Mouse (Mus musculus) left cerebral cortex, adult 2 months (tissue): ENCODE data around the gene Pdia3. TPM values are rescaled to one million over a fixed set of nuclear protein-coding genes. Genes with fewer than 3 reads are reported as not detected.

Experiments
- DNase-seq, 2 experiments: peaks; one replicate each; pipeline ENCODE4 v3.0.0; 2021 to 2022; ENCODE audit warnings: low spot score in 2 of 2, mixed read lengths in 1 of 2; ENCODE audit errors: extremely low spot score in 1 of 2
- H3K27ac ChIP-seq: fragments of 200-600 bp; 2 replicates; pipeline ENCODE4 v1.8.1; 2022
- H3K4me3 ChIP-seq: fragments of 200-600 bp; 2 replicates; pipeline ENCODE4 v1.8.1; 2022
- CTCF ChIP-seq: fragments of 200-600 bp; IDR thresholded peaks from 2 replicates; pipeline ENCODE4 v1.8.1; 2022; ENCODE audit warnings: antibody characterized with exemption, mild to moderate bottlenecking, moderate library complexity
- intact Hi-C: fragments of 180-260 bp; cut with DNase I; formaldehyde crosslinking; loops from one replicate; pipeline ENCODE4 v1.15.1; 2025
- total RNA-seq, 2 experiments: library from RNA; stranded (reverse); gene quantifications; 2 replicates each; pipeline ENCODE4 v1.2.3; 2021

The Pdia3 gene
- total RNA-seq, 2 experiments from 2014 or later, result 170 to 202 TPM

GRCm38 (mm10) chr2:121415103-121415502 is 1.5 kb downstream of the Pdia3 start:
- Histone ChIP-seq H3K27ac (peak overlapping the region; percentile 98; the same call in 1 of the 2 replicates), H3K4me3 (peak overlapping the region; percentile 90)
- TF ChIP-seq CTCF, result no peak
- intact Hi-C loops, result no loop called here
- no peak for DNase-seq

GRCm38 (mm10) chr2:121415591-121415990 is 2.0 kb downstream of the Pdia3 start:
- intact Hi-C loops, result no loop called here
- TF ChIP-seq CTCF, result no peak
- Histone ChIP-seq H3K4me3 (peak overlapping the region; percentile 90), H3K27ac (peak overlapping the region; percentile 98; the same call in 1 of the 2 replicates)
- DNase-seq, result no peak

GRCm38 (mm10) chr2:121416356-121416755 is 2.8 kb downstream of the Pdia3 start:
- intact Hi-C loops, result no loop called here
- H3K4me3 ChIP-seq, result peak overlapping the region; percentile 90
- no peak overlapping the region for H3K27ac ChIP-seq
- no peak for TF ChIP-seq CTCF
- DNase-seq, result no peak

- Histone ChIP-seq H3K27ac (no peak overlapping the region), H3K4me3 (no peak overlapping the region)
- no peak for DNase-seq
- intact Hi-C loops, result no loop called here
- TF ChIP-seq CTCF, result no peak
Observed at GRCm38 (mm10) chr2:121418476-121418875, 4.9 kb downstream of the Pdia3 start.

- no peak for TF ChIP-seq CTCF
- DNase-seq, result no peak
- no peak overlapping the region for H3K27ac ChIP-seq
- intact Hi-C loops, result no loop called here
- H3K4me3 ChIP-seq, result no peak overlapping the region
Observed at GRCm38 (mm10) chr2:121423166-121423565, 9.6 kb downstream of the Pdia3 start.

GRCm38 (mm10) chr2:121425890-121426289 is 12.3 kb downstream of the Pdia3 start:
- intact Hi-C loops, result no loop called here
- H3K4me3 ChIP-seq, result no peak overlapping the region

GRCm38 (mm10) chr2:121434854-121435253 is 21.3 kb downstream of the Pdia3 start:
- intact Hi-C loops, result no loop called here
- TF ChIP-seq CTCF, result peak; percentile 62
- no peak for DNase-seq
- no peak overlapping the region for H3K27ac ChIP-seq
- no peak overlapping the region for H3K4me3 ChIP-seq

More at GRCm38 (mm10) chr2:121425890-121426289, 12.3 kb downstream of the Pdia3 start:
- DNase-seq, result no peak
- no peak overlapping the region for H3K27ac ChIP-seq
- no peak for TF ChIP-seq CTCF

GRCm38 (mm10) chr2:121439746-121440145 is 26.2 kb downstream of the Pdia3 start:
- TF ChIP-seq CTCF, result no peak
- Histone ChIP-seq H3K27ac (no peak overlapping the region), H3K4me3 (no peak overlapping the region)
- intact Hi-C loops, result no loop called here
- no peak for DNase-seq

- Histone ChIP-seq H3K27ac (no peak overlapping the region), H3K4me3 (no peak overlapping the region)
- no peak for TF ChIP-seq CTCF
- intact Hi-C loops, result no loop called here
- no peak for DNase-seq
Observed at GRCm38 (mm10) chr2:121440834-121441605, 27.4 kb downstream of the Pdia3 start.

- no peak for TF ChIP-seq CTCF
- H3K4me3 ChIP-seq, result peak overlapping the region; percentile 33; the same call in 1 of the 2 replicates
- H3K27ac ChIP-seq, result no peak overlapping the region
- DNase-seq, result no peak
- intact Hi-C loops, result no loop called here
Observed at GRCm38 (mm10) chr2:121441800-121442199, 28.2 kb downstream of the Pdia3 start.

GRCm38 (mm10) chr2:121442259-121443067 is 28.9 kb downstream of the Pdia3 start:
- H3K27ac ChIP-seq, result no peak overlapping the region
- H3K4me3 ChIP-seq, result peak overlapping the region; percentile 33
- no peak for DNase-seq
- no peak for TF ChIP-seq CTCF
- intact Hi-C loops, result no loop called here

GRCm38 (mm10) chr2:121443068-121443349 is 29.4 kb downstream of the Pdia3 start:
- no peak for DNase-seq
- Histone ChIP-seq H3K27ac (no peak overlapping the region), H3K4me3 (peak overlapping the region; percentile 33)
- intact Hi-C loops, result no loop called here
- TF ChIP-seq CTCF, result no peak
